Mouse (Mus musculus): Measurements from ENCODE around the gene Cd164l2. TPM values are rescaled to one million over a fixed set of nuclear protein-coding genes. Genes with fewer than 3 reads are reported as not detected.
A peak's percentile ranks its signal among the peaks of the same experiment; 100 is the strongest.

Cd164l2 gene
- polyA plus RNA-seq, 1 experiment = 0.23 TPM

DNA sequence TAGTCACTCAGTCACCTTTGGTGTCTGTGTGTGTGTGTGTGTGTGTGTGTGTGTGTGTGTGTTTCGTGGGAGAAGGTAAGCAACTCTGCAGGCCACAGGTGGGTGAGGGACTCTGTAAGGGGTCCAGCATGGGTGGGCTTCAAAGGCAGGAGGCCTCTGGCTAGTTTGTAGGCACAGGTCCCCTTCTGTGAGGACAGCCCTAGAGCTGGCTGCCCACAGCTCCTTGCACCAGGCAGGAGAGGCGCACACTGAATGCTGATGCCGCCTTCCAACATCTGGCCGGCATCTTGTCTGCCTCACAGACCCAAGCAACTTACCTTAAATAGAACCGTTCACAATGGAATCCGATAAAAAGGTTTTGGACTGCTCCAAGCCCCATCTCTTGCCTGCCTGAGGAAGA, 12.2 kb upstream of the Cd164l2 start:
- TF ChIP-seq FOSL1 (IDR thresholded peaks at IDR 0.05; ENCODE audit: insufficient read depth, low read length, poor library complexity, severe bottlenecking) (no peak), MYOG (IDR thresholded peaks at IDR 0.05; ENCODE audit: control insufficient read depth, extremely low read depth, insufficient read length) (no peak), CEBPB (IDR thresholded peaks at IDR 0.05; ENCODE audit: low read depth) (no peak)
- Histone ChIP-seq H3K79me2 (ENCODE audit: control insufficient read depth, insufficient read depth) (no peaks in the 10 kb centered on the region), H3ac (ENCODE audit: control insufficient read depth, insufficient read length, low read depth) (no peak overlapping the region), H3K27me3 (ENCODE audit: control insufficient read depth, insufficient read depth, insufficient read length) (no peaks in the 10 kb centered on the region), H3K79me3 (ENCODE audit: low read depth) (no peaks in the 10 kb centered on the region), H3K36me3 (ENCODE audit: control insufficient read depth, insufficient read depth) (peaks cover 16% of the 10 kb centered on the region), H3K4me3 (ENCODE audit: insufficient read depth, poor library complexity, severe bottlenecking) (no peak overlapping the region)

DNA sequence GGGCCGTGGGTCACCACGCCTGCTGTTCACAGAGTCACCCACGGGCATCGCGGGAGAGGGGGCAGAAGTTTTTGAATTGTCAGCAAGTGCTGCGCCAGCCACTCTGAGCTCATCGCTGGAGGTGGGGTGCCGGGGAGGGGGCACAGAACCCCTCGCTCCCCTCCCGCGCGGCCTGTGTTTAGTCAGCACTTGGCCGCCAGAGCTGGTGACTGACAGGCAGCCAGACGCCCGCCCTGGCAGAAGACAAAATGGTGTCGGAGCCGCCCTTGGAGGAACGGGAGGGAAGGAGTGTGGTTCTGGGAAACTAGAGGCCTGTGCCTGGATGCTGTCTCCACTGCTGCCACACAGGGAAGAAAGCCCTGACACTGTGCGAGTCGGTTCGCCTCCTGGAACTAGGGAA, 11.6 kb upstream of the Cd164l2 start:
- Histone ChIP-seq H3K36me3 (ENCODE audit: control insufficient read depth, insufficient read depth) (peaks cover 12% of the 10 kb centered on the region), H3K79me2 (ENCODE audit: control insufficient read depth, insufficient read depth) (no peaks in the 10 kb centered on the region), H3K27me3 (ENCODE audit: control insufficient read depth, insufficient read depth, insufficient read length) (no peaks in the 10 kb centered on the region), H3K79me3 (ENCODE audit: low read depth) (no peaks in the 10 kb centered on the region), H3ac (ENCODE audit: control insufficient read depth, insufficient read length, low read depth) (no peak overlapping the region), H3K4me3 (ENCODE audit: insufficient read depth, poor library complexity, severe bottlenecking) (no peak overlapping the region)
- TF ChIP-seq MYOD1 (IDR thresholded peaks at IDR 0.05; ENCODE audit: control insufficient read depth, insufficient read length, low read depth) = no peak
- no peak for TF ChIP-seq FOSL1 (IDR thresholded peaks at IDR 0.05; ENCODE audit: insufficient read depth, low read length, poor library complexity, severe bottlenecking)
- TF ChIP-seq MAX (IDR thresholded peaks at IDR 0.05) = no peak

DNA sequence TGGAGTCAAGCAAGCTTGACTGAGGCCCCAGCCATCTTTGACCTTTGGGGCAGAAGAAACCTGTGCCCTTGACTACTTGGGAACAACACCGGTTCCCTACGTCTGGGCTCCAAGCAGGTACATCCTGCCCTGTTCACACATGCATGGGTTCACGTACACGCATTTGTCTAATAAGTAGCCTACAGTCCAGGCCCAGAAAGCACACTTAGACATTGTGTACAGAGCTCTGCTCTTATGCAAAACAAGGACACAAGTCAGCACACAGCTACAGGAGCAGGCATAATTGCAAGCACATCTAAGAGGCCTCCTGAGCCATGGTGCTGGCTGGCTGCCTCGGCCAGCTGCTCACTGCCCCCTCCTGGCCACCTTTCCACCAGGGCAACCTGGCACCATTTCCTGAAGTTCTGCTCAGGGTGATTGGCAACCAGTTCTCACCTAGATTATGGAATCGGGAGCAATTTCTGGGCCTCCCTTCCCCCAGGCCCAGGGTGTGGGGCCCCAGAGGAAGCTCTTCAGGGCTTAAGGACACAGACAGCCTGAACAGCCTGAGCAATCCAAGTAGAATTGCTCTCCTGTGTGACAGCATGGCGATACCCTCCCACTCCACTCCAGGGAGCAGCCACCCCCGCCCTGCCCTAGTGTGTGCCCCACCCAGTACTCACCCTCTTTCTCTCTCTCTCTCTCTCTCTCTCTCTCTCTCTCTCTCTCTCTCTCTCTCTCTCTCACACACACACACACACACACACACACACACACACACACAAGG, 10.7 kb upstream of the Cd164l2 start:
- TF ChIP-seq FOSL1 (IDR thresholded peaks at IDR 0.05; ENCODE audit: insufficient read depth, low read length, poor library complexity, severe bottlenecking) (no peak), CTCF (IDR thresholded peaks at IDR 0.05; ENCODE audit: control insufficient read depth, insufficient read depth, insufficient read length) (peak; percentile 71)
- no peak overlapping the region for H3K4me3 ChIP-seq (ENCODE audit: insufficient read depth, poor library complexity, severe bottlenecking)
- H3K27me3 ChIP-seq (ENCODE audit: control insufficient read depth, insufficient read depth, insufficient read length) = no peaks in the 10 kb centered on the region
- no peaks in the 10 kb centered on the region for H3K79me2 ChIP-seq (ENCODE audit: control insufficient read depth, insufficient read depth)
- H3K79me3 ChIP-seq (ENCODE audit: low read depth) = no peaks in the 10 kb centered on the region
- H3K36me3 ChIP-seq (ENCODE audit: control insufficient read depth, insufficient read depth) = peaks cover 4% of the 10 kb centered on the region
- no peak overlapping the region for H3ac ChIP-seq (ENCODE audit: control insufficient read depth, insufficient read length, low read depth)

DNA sequence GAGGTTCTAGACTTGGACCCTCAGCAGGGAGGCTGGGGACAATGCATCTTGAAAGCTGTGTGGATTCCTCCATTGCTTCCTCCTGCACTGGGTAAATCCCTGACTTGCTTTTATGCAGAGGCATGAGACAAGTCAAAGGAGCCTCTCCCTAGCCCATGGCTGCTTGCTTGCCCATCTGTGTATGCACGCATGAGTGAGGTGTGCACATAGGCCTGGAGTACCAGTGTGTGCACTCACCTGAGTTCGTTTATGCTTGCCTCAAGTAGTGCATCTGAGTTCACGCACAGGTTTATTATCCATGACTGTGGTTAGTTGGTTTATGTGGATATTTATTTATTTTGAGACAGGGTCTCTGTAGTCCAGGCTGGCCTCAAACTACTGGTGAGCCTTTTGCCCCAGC, 9.7 kb upstream of the Cd164l2 start:
- TF ChIP-seq MYOG (IDR thresholded peaks at IDR 0.05; ENCODE audit: control insufficient read depth, extremely low read depth, insufficient read length) (no peak), USF1 (IDR thresholded peaks at IDR 0.05; ENCODE audit: low read depth) (no peak), MYOD1 (IDR thresholded peaks at IDR 0.05; ENCODE audit: control insufficient read depth, insufficient read length, low read depth) (no peak), CTCF (IDR thresholded peaks at IDR 0.05; ENCODE audit: control insufficient read depth, insufficient read depth, insufficient read length) (no peak), FOSL1 (IDR thresholded peaks at IDR 0.05; ENCODE audit: insufficient read depth, low read length, poor library complexity, severe bottlenecking) (no peak), CEBPB (IDR thresholded peaks at IDR 0.05; ENCODE audit: low read depth) (no peak), MAX (IDR thresholded peaks at IDR 0.05) (no peak)
- H3K27me3 ChIP-seq (ENCODE audit: control insufficient read depth, insufficient read depth, insufficient read length) = no peaks in the 10 kb centered on the region
- no peaks in the 10 kb centered on the region for H3K79me2 ChIP-seq (ENCODE audit: control insufficient read depth, insufficient read depth)
- no peak overlapping the region for H3K4me3 ChIP-seq (ENCODE audit: insufficient read depth, poor library complexity, severe bottlenecking)
- no peak overlapping the region for H3ac ChIP-seq (ENCODE audit: control insufficient read depth, insufficient read length, low read depth)
- no peaks in the 10 kb centered on the region for H3K36me3 ChIP-seq (ENCODE audit: control insufficient read depth, insufficient read depth)
- no peaks in the 10 kb centered on the region for H3K79me3 ChIP-seq (ENCODE audit: low read depth)

DNA sequence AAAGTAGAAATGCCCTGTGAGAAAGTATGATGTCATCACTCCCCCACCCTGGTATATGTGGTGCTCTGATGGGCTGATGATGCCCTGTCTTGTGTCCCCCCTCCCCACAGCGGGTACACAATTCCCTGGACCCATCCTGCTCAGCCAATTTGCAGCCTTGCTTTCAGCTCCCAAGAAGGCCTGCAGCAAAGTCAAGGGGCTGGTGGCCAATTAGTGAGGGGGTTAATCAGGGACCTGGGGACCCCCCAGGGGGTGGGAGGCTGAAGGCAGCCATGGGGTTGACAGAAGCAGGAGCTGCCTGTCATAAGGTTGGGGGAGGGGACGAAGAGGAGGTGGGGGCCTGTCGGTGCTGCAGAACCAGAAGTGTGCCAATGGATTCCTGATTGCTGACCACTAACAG, 8.3 kb upstream of the Cd164l2 start:
- Histone ChIP-seq H3ac (ENCODE audit: control insufficient read depth, insufficient read length, low read depth) (no peak overlapping the region), H3K79me2 (ENCODE audit: control insufficient read depth, insufficient read depth) (no peaks in the 10 kb centered on the region), H3K36me3 (ENCODE audit: control insufficient read depth, insufficient read depth) (no peaks in the 10 kb centered on the region), H3K79me3 (ENCODE audit: low read depth) (no peaks in the 10 kb centered on the region), H3K27me3 (ENCODE audit: control insufficient read depth, insufficient read depth, insufficient read length) (no peaks in the 10 kb centered on the region), H3K4me3 (ENCODE audit: insufficient read depth, poor library complexity, severe bottlenecking) (no peak overlapping the region)
- TF ChIP-seq MYOD1 (IDR thresholded peaks at IDR 0.05; ENCODE audit: control insufficient read depth, insufficient read length, low read depth) (no peak), FOSL1 (IDR thresholded peaks at IDR 0.05; ENCODE audit: insufficient read depth, low read length, poor library complexity, severe bottlenecking) (no peak), MYOG (IDR thresholded peaks at IDR 0.05; ENCODE audit: control insufficient read depth, extremely low read depth, insufficient read length) (no peak), CEBPB (IDR thresholded peaks at IDR 0.05; ENCODE audit: low read depth) (no peak), MAX (IDR thresholded peaks at IDR 0.05) (no peak), CTCF (IDR thresholded peaks at IDR 0.05; ENCODE audit: control insufficient read depth, insufficient read depth, insufficient read length) (no peak), USF1 (IDR thresholded peaks at IDR 0.05; ENCODE audit: low read depth) (no peak)

DNA sequence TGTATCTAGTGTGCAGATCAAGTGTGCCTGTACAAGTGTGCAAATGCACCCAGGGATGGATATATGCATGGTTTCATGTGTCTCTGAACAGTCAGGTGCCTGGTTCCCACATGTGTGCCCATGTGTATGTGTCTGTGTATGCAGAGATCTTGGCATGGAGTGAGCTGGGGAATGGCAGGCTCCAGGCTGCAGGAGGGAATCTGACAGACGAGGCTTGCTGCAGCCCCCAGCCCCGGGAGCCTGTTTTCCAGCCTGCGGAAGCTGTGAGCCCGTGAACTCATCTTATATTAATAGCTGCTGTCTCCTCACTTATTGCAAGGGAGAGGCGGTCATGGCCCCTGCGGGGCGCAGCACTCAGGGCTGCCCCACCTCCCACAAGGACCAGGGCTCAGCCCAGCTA, 7.6 kb upstream of the Cd164l2 start:
- no peaks in the 10 kb centered on the region for H3K79me2 ChIP-seq (ENCODE audit: control insufficient read depth, insufficient read depth)
- H3K79me3 ChIP-seq (ENCODE audit: low read depth) = no peaks in the 10 kb centered on the region
- no peaks in the 10 kb centered on the region for H3K27me3 ChIP-seq (ENCODE audit: control insufficient read depth, insufficient read depth, insufficient read length)
- no peaks in the 10 kb centered on the region for H3K36me3 ChIP-seq (ENCODE audit: control insufficient read depth, insufficient read depth)
- no peak for TF ChIP-seq MAX (IDR thresholded peaks at IDR 0.05)
- no peak for TF ChIP-seq MYOD1 (IDR thresholded peaks at IDR 0.05; ENCODE audit: control insufficient read depth, insufficient read length, low read depth)
- no peak for TF ChIP-seq CTCF (IDR thresholded peaks at IDR 0.05; ENCODE audit: control insufficient read depth, insufficient read depth, insufficient read length)
- no peak for TF ChIP-seq MYOG (IDR thresholded peaks at IDR 0.05; ENCODE audit: control insufficient read depth, extremely low read depth, insufficient read length)
- TF ChIP-seq USF1 (IDR thresholded peaks at IDR 0.05; ENCODE audit: low read depth) = no peak
- TF ChIP-seq FOSL1 (IDR thresholded peaks at IDR 0.05; ENCODE audit: insufficient read depth, low read length, poor library complexity, severe bottlenecking) = no peak
- no peak overlapping the region for H3K4me3 ChIP-seq (ENCODE audit: insufficient read depth, poor library complexity, severe bottlenecking)
- H3ac ChIP-seq (ENCODE audit: control insufficient read depth, insufficient read length, low read depth) = no peak overlapping the region
